Mouse (Mus musculus) spleen, postnatal 36 days (tissue): Measurements from ENCODE around the gene Zmat3.
A peak's percentile ranks its signal among the peaks of the same experiment; 100 is the strongest.

Experiments
- DNase-seq, 2 experiments: peaks; one replicate each; pipeline ENCODE4 v3.0.0; 2022; ENCODE audit warnings: low spot score in 2 of 2, mixed read lengths in 1 of 2

Zmat3 gene

DNA sequence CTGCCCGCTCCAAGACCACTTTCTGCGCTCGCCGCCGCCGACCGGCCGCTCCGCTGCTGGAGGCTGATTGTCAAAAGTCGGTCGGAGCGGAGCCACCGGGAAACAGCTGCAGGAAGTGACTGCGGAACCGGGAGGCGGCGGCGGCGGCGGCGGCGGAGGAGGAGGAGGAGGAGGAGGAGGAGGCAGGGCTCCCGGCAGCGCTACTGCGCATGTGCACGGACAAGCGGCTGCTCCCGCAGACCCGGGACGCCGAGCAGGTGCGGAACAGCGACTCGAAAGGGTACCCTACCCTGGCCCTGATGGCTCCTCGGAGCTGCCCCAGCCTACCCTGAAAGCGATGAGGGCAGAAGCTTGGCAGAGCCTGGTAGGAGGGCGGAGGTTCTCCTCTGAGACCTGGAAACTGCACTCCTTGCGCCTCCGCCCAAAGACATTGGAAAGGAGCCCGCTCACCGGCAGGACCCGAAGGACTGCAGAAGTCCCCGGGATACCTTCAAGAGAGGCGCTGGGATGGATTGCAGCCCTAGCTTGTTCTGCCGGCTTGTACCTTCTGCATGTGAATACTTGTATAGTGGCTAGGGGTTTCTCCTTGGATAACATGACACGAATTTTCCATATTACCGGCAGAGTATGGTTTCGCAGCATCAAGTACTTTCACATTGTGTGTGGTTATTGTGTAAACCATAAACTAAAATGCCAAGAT, at the start of gene Zmat3:
Zmat3 (minus strand) TSS at position 469 of the 700 bp plus-strand sequence.
- DNase-seq: peak; percentile 75 to 80

DNA sequence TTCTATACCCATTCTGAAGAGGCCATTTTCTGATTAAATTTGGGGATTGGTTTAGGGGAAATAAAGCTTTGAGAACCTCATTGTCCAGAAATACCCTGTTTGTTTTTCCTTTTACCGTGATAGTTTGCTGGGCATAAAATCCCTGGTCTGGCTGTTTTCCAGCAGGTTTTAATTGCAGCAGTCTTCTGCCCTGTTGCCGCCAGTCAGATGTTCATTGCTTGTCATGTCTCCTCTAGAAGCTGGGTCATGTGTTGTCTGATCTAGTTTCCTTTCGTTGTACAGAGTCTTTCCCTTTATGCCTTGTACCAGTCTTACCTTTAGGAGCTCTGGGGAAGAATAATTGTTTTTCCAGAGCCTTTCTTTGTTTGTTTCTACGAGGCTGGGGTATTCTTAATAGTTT, 48.6 kb upstream of the Zmat3 start:
- no peak for DNase-seq

DNA sequence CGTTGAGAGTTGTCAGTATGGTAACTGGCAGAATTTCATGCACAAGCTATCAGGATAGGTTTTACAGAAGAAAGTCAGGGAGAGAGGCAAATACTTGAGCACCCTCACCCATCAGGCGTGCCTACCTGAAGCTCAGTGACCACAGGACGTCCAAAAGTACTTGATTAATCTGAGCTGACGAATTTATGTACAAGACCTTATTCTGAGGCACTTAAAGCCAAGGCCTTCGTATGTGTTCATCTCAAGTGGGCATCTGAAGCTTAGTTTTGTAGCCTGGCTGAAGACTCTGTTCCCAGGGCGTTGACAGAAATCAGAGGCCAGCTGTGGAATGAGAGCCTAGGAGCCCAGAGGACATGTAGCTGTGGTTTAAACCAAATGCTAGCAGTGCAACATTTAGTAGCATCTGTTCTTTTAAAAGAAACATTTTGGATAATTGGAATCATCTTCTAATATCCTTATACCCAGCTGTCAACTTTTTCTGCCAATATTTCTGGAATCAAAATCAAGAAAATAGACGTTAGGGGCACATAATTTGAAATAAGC, 46.8 kb upstream of the Zmat3 start:
- DNase-seq: no peak

DNA sequence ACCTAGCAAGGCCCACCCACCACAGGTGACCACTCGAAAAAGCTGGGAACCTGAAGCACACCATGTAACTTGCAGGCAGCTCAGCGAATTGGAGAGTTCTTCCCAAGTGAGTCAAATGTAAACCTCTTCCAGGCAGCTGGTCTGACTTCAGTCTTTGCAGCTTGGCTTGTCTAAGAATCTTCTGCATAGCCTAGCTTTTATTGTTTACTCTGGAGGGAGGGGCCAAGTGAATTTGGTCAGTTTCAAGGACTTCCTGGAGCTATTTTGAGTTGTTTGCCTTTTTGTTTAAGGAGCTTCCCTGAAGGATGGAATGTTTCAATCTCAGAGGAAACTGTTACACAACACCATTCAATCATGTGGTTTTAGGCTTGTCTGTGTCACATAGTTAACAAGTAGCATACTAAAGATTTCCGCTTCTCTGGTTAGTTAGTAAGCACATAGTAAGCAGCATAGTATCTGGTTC, 43.0 kb upstream of the Zmat3 start:
- no peak for DNase-seq

DNA sequence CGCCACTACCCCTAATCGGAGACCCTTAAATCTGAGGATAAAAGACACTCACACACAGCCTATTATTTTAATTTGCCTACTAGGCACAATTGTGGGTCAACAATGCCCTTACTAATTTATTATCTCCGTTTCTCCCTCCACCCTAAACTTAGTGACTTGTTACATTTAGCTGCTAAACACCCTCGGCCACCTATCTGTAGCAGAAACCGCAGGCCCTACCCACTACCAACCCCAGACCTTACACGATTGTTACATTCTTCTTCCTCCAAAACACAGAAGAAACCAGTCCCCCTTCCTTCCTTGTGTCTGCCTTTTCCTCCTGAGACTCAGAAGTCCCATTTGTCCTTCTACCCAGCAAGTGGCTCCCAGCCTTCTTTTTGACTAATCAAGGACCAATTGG, 41.0 kb upstream of the Zmat3 start:
- DNase-seq: no peak

DNA sequence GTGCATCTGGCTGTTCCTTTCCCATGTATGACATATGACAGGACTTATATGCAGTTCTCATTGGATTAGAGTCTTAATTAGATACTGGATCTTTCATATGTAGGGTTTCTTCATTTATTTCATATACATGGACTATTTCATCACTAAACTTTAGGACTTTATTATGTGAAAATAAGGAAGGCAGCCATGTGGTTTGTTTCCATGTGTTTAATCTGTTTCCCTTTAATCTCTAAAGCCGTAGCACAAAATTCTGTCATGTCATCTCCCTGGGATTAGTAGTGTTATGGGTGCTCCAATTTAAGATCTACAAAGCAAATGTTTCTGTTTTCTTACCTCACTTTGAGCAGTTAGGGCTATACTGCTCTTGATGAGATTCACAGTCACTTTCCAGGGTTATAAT, 39.9 kb upstream of the Zmat3 start:
- no peak for DNase-seq

DNA sequence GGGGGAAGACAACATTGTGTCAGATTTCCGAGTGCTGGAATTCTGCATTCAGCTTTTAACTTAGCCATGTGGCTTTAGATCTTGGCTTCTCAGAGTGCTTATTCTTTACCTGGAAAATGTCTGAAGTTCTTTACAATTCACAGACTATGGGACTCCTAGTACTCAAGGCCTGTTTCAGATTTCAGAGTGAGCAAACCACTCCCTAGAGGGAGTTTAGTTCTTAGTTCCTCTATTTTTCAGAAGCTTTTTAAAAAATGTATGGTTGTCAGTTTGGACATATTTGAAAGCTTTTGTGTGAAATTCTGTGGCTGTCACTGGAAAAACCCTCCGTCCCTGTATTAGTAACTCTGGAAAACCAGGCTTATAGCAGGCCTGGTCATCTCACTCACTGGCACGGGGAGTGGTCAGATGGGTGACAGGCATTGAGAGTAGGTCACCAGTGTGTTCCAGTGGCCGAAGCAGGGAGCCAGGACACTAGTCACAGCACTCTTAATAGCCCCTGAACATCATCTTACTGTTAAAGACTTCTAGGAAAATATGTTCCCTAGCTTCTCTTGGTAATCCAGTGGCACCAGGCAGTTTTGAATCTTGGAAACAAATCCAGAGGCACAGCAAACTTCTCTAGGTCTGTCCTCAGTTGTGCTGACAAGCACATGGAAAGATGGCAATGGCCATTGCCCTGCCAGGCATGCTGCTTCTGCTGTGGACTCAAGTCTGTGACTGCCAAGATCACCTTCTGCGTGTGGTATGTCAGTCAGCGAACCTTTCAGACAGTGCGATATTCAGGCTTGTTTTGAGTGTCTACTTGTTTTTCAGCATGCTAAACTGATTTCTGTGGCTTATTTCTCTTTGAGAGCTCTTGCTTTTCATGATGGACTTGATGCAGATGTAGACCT, 37.4 kb upstream of the Zmat3 start:
- DNase-seq: peak in 1 of 2 experiments; percentile 29

DNA sequence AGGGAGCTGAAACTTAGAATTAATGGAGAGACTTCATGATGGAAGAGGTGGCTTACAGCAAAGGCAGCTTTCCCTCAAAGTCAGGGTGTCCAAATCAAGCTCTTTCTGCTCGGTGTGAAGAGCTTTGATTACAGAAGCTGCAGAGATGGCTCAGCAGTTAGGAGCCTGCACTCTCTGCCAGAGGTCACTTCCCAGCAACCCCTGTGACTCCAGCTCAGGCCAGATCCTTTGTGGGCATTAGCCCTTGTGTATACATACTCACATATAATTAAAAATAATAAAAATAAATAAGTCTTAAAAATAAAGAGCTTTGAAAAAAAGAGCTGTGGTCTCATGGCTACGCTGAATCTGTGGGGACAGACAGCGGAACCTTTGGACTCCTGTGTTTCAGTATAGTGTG, 35.8 kb upstream of the Zmat3 start:
- DNase-seq: no peak

DNA sequence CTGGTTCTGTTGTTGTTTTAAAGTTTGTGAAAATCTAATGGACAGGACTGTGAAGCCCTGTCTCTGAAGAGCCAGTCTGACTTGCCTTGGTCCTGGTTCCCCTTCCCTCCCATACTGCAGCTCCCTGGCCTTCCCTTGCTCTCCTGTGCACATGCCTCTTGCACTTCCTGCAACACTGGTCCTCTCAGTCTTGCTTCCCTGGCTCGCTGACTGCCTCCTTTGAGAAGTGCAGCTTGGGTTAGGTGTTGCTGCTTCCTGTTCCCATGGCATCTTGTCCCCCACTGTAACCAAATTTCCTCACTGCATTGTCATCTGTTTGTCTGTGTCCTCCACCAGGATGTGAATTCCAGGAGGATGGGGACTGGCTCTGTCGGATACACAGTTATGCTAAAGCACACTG, 34.1 kb upstream of the Zmat3 start:
- DNase-seq: no peak

DNA sequence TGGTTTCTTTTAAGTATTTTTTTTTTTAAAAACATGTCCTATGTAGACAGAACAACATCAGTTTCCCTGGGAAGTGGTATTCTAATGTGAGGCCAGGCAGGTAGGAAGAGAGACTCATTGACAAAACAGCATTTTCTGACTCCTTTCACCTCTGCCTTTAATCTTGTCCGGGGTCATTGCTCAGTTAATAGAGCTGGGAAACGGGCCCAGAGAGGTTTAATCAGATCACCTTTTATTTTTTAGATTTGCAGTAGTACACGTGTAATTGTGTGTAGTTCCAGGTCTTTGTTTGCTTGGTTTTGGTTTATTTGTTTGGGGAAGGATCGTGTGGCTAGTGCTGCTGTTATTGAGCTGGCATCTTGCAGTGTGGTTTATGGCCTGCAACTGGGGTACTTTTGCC, 33.6 kb upstream of the Zmat3 start:
- DNase-seq: no peak

DNA sequence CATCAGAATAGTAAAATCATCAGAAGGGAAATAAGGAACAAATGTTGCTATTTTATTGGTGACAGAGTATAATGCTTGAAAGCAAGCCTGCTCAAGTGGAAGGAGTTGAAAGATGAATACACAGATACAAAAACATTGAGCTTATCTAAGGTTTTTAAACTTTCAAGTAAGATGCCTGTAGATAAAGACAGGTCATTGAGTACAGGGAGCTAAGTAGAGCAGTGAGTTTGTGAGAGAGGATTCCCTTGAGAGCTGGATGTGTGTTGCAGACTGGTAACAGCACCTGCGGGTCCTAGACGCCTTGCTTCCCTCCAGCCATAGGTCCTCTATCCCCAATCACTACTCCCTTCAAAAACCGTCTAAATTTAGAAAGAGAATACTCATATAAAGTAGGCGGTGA, 32.8 kb upstream of the Zmat3 start:
- DNase-seq: no peak

DNA sequence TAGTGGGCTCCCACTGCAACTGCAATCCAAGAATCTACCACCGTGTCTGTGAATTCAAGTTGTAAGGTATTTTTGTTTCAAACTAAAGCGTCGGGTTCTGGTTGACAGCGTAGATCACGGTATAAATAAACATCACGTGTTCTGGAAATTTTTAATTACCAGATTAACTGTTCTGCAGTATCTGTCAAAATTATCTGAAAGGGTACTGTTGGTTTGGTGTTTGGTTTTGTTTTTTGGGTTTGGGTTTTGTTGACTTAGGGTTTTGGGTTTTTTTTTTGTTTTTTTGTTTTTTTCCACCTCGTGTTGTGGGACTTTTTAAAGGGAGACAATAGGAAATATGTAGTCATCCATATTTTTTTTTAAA, 32.3 kb upstream of the Zmat3 start:
- no peak for DNase-seq

DNA sequence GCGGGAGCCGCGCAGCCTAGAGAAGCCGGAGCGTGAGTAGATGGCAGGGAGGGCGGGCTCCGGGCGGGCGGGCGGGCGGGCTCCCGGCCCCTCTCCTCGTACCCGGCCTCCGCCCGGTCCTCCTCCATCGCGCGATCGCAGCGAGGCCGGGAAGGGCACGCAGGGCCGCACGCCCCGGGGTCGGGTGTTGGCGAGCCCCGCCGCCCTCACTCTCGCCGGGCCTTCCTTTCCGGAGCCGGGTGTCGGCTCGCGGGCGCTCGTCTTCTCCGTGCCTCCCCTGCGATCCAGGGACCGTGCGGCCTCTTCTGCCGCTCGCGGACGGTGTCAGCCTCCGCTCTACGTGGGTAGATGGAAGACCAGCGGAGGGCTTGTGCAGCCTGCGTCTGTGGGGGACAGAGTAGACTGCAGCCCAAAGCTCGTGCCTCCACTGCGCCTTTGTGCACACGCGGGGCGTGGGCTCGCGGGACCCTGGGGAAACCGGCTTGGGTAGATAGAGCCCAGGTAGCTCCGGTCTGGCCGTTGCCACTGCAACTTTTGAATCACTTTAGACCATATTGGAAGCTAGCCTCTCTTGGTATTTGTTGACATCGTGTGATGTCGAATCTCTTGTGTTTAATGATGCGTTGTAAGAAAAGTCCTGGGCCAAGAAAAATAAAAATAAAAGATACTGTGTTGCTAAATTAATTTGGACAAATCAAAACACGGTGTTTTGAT, 31.8 kb upstream of the Zmat3 start, which contains the start of gene Pik3ca:
Pik3ca (plus strand) TSS at position 211 of the 714 bp plus-strand sequence.
- peak; percentile 56 to 63 for DNase-seq

DNA sequence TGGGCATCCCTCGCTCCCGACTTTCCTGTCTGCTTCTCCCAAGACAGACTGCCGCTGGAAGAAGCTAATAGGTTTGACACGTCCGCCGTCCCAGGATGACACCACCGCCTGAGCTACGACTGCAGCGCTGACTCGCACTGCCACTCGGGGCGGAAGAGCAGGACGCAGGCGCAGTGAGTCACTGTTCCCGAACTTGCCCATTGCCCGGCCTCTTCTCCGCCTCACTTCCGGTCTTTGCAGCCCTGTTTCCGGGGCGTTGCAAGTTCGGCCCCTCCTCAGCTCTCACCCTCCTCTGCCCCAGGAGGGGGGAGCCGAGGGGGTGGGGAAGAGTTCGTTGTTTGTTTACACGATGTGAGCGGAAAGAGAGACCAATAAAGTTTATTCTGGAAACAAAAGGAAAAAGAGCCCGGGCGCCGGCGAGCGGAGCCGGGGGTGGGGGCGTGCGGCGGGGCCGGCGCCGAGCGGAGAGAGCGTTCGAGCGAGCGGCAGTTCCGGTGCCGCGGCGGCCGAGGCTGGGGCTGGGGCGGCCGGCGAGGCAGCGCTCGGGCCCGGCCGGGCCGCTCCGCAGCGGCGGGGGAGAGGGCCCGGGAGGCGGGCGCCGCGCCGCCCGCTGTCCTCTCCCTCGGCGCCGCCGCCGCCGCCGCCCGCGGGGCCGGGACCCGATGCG, 31.1 kb upstream of the Zmat3 start:
- DNase-seq: peak; percentile 98

DNA sequence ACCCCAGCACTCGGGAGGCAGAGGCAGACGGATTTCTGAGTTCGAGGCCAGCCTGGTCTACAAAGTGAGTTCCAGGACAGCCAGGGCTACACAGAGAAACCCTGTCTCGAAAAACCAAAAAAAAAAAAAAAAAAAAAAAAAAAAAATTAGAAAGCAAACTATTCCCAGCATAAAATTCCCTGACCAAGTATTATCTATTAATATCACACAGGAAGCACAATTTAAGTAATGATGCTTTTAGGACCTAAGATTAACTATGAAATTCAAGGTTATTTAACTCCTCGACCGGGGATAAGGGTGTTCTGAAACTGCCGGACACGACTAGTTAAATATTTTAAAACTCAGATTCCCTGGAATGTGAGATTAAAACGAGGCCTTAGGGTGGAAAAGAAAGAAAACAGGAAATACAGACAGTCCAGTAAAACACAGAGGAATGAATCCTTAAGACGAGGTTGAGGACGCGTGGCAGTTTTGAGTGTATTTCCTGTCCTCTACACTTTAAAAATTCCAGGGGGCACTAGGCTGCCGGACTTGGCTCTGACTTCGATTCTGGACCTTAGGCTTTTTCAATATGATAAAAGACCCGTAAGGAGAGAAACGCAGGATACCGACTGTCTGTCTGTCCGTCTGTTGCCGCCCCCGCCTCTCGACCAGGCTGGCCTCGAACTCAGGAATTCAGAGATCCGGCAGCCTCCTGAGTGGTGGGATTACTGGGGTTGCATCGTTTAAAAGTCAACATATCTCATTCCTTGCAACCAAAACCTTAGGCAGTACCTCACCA, 30.1 kb upstream of the Zmat3 start:
- DNase-seq: peak in 1 of 2 experiments; percentile 27

DNA sequence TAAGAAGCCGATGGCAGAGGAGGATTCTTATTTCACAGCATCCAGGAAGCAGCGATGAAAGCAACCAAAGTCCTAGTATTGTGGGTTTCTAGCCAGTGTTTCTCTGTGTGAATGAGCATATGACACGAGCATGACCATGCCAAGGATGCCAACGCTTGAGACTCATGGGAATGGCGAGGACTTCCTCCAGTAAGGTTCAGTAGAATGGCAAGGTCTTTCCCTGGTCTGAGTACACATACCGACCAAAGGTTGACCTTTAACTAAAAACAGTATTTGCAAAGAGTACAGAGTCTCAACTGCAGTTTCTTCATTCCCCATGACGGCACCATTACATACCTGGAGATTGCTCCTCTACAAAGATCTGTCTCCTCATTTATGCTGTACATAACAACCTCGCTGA, 28.2 kb upstream of the Zmat3 start:
- no peak for DNase-seq

DNA sequence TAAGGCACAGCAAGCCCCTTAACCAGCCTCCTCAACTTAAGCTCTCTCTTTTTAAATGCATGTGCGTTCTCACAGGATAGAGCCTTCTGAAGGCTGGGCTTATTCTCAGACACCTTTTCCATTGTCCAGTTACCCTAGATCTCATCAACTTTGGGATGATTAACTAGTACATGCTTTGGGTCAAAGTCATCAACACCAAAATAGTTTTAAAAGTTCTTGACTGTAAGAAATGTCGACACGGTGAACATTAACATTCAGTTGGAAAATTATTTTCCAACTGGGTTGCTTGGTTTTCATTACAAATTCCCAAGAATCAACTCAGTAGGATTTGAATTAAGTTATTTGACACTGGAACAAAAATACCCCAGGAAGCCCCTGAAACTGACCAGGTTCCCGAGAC, 27.0 kb upstream of the Zmat3 start:
- no peak for DNase-seq

DNA sequence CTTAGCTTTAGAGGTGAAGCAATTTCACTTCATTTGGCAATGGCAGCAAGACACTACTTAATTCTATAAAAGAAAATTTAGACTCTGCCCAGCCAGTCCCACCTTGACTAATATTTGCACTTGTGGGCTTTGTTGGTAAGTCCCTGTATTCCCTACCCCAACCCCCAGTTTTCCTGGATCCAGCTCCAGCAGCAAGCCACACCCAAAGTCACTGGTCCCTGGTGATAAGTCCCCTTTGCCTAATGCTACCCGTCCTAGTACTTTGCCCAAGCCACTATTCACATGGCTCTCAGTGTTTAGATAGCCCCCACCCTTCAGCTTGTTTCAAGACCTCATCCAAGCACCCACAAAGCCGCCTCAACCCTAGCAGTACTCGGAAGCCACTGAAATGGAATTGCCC, 15.7 kb upstream of the Zmat3 start:
- no peak for DNase-seq

DNA sequence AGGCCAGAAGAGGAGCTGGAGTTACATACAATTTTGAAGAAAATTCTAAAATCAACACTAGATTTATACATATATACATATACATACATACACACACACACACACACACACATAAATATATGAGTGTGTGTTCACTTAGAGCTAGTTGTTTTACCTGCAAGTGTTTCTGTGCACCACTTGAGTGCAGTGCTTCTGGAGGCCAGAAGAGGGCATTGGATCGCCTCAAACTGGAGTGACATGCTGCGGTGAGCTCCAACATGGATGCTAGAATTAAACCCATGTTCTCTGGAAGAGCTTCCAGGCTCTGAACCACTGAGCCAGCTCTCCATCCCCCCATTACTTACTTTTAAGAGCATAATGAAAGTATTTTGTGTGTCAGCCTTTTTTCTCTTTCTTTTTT, 14.1 kb upstream of the Zmat3 start:
- DNase-seq: no peak

DNA sequence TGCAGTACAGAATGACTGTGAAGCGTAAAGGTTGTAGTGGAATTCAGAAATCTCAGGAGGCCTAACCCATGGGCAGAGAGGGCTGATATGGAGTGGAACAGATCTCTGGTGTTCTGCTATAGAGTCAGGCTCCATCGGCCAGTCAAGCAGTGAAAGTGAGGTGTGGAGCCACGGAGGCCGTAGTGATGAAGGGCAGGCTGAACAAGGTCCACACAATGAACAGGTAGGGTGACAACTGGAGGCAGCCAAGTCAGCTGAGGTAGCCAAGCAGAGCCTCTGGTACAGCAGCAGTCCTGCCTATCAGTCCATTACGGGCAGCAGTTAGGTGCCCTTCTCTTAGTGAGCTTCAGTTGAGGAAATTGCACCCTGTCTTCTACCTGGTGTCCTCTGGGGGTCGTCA, 7.4 kb upstream of the Zmat3 start:
- no peak for DNase-seq

DNA sequence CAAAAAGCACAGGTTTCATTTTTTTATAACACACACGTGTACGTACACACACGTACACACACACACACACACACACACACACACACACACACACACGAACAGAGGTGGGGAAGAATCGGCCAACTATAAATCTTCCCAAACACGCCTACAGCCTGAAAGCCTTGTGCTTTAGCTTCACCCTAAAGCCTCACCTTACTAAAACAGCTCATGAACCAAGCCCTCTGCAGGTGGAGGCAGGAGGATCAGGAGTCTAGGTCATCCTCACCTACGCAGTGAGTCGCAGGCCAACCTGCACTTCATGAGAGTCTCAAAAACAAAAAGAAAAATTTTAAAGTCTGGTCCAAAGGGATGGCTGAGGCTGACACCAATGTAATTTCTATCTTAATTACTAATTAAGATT, 6.7 kb upstream of the Zmat3 start:
- DNase-seq: no peak
